26 mouse cellular contexts compared by ENCODE assay signal in genomic region chr11:116215991-116216390, GRCm38 (mm10). TPM values are rescaled to one million over a fixed set of nuclear protein-coding genes. Genes with fewer than 3 reads are reported as not detected.
DNase-seq lines count a peak whose midpoint lies in the region; ATAC-seq and TF ChIP-seq lines count a peak whose summit lies in the region.
"Had no signal": no experiment of that assay in that cellular context is flagged by ENCODE, and none has a peak within 500 bp of the region (broad histone marks: within the 10 kb centered on the region; RNA-seq: fewer than 3 reads in every experiment).

No protein-coding gene starts in this region.

- no peak for TF ChIP-seq EP300 in stomach, postnatal 0 days (optimal IDR thresholded peaks at IDR 0.05)

- no peak for ATAC-seq in kidney, embryonic 15.5 days (replicated peaks; ENCODE audit: low FRiP score)
- no peak for ATAC-seq in stomach, postnatal 0 days (ENCODE audit: low FRiP score, low TSS enrichment)
- ATAC-seq: activated CD4-positive, CD25-positive, alpha-beta regulatory T cell, adult 4 months; forebrain, embryonic 13.5 days; forebrain, embryonic 16.5 days; hindbrain, postnatal 0 days; inflammation-experienced regulatory T-cells, adult 6 months had no signal

- peaks cover 9% of the 10 kb centered on the region; the same call in 1 of the 2 replicates for H3K36me3 ChIP-seq in kidney, embryonic 15.5 days
- H3K36me3 ChIP-seq in ES-E14 (ENCODE audit: control insufficient read depth, insufficient read depth, low read length, poor library complexity, severe bottlenecking), result no peaks in the 10 kb centered on the region; the same call in 1 of the 2 replicates
- H3K36me3 ChIP-seq in stomach, postnatal 0 days (ENCODE audit: control insufficient read depth, insufficient read depth, low read length), result no peaks in the 10 kb centered on the region
- H3K36me3 ChIP-seq: forebrain, embryonic 10.5 days had no signal

- H3K9ac ChIP-seq in kidney, embryonic 15.5 days, result no peak overlapping the region
- H3K9ac ChIP-seq in ES-E14 (ENCODE audit: insufficient read depth, low read depth, low read length, poor library complexity, severe bottlenecking), result peak overlapping the region; percentile 50; the same call in 1 of the 2 replicates
- H3K9ac ChIP-seq in stomach, postnatal 0 days (ENCODE audit: low read length), result no peak overlapping the region
- H3K9ac ChIP-seq: forebrain, embryonic 13.5 days; heart, embryonic 13.5 days; hindbrain, embryonic 14.5 days had no signal

- peaks cover 26% of the 10 kb centered on the region for H3K4me1 ChIP-seq in kidney, embryonic 15.5 days
- H3K4me1 ChIP-seq in ES-E14 (ENCODE audit: control insufficient read depth in 2 of 2, insufficient read depth in 2 of 2, low read length in 2 of 2, poor library complexity in 1 of 2), result peaks cover 0 to 11% of the 10 kb centered on the region in 2 experiments; a peak in 1 of 4 replicates
- peaks cover 12% of the 10 kb centered on the region; the same call in 1 of the 2 replicates for H3K4me1 ChIP-seq in stomach, postnatal 0 days (replicated peaks; ENCODE audit: control insufficient read depth, insufficient read depth)

- no peak overlapping the region for H3K27ac ChIP-seq in kidney, embryonic 15.5 days
- H3K27ac ChIP-seq in ES-E14 (ENCODE audit: insufficient read depth, low read depth, low read length, poor library complexity, severe bottlenecking), result no peak overlapping the region
- H3K27ac ChIP-seq in stomach, postnatal 0 days (replicated peaks), result peak overlapping the region; percentile 18; the same call in 1 of the 2 replicates
- H3K27ac ChIP-seq: forebrain, embryonic 10.5 days; forebrain, embryonic 13.5 days; gastrocnemius, adult 2 months; heart, embryonic 13.5 days; hindbrain, embryonic 14.5 days; hindbrain, postnatal 0 days had no signal

- in situ Hi-C loops in ES-E14 (cut with MboI; ENCODE audit: low sequenced_read_pairs in 2 of 2, unreplicated experiment in 2 of 2), result no loop called here

- TF ChIP-seq CTCF in stomach, postnatal 0 days (IDR thresholded peaks at IDR 0.05; ENCODE audit: low read depth), result no peak

- WGBS in kidney, embryonic 15.5 days, result 79% methylated on average over 6 of the region's 6 CpGs
- 90% methylated on average over 6 of the region's 6 CpGs for WGBS in stomach, postnatal 0 days

- H3K9me3 ChIP-seq in kidney, embryonic 15.5 days (replicated peaks), result no peaks in the 10 kb centered on the region
- no peaks in the 10 kb centered on the region for H3K9me3 ChIP-seq in ES-E14 (ENCODE audit: control insufficient read depth, insufficient read depth, low read depth, low read length)
- H3K9me3 ChIP-seq in stomach, postnatal 0 days (ENCODE audit: control insufficient read depth, low read length), result no peaks in the 10 kb centered on the region
- H3K9me3 ChIP-seq: forebrain, embryonic 13.5 days; heart, embryonic 13.5 days had no signal

- DNase-seq in kidney, postnatal 10 days, result peak; percentile 3
- DNase-seq in ES-E14 (ENCODE audit: low read depth, low spot score), result no peak
- no peak for DNase-seq in stomach, postnatal 0 days (ENCODE audit: low spot score)
- DNase-seq in frontal cortex, postnatal 25 days (ENCODE audit: low spot score in 2 of 2), result no peak
- DNase-seq in urinary bladder, postnatal 25 days (ENCODE audit: low spot score), result no peak
- DNase-seq: adrenal gland, adult 8-10 months; adrenal gland, postnatal 25 days; cerebellum, adult 11-12 months; cerebellum, adult 8-10 months; cerebellum, postnatal 10 days; cerebellum, postnatal 36 days; embryo, embryonic 11 days; gastrocnemius, adult 2 months; gastrocnemius, postnatal 14 days; heart, adult 18-20 months; heart, postnatal 14 days; heart, postnatal 4 days had no signal

- H3K4me2 ChIP-seq in kidney, embryonic 15.5 days, result no peak overlapping the region
- H3K4me2 ChIP-seq in stomach, postnatal 0 days (replicated peaks; ENCODE audit: low read depth), result no peak overlapping the region
- H3K4me2 ChIP-seq: forebrain, embryonic 13.5 days; heart, embryonic 13.5 days; hindbrain, embryonic 14.5 days had no signal

- H3K27me3 ChIP-seq in kidney, embryonic 15.5 days, result peaks cover 7% of the 10 kb centered on the region
- H3K27me3 ChIP-seq in stomach, postnatal 0 days (ENCODE audit: control insufficient read depth, insufficient read depth, low read length), result no peaks in the 10 kb centered on the region

- H3K4me3 ChIP-seq in kidney, embryonic 15.5 days (replicated peaks), result no peak overlapping the region
- H3K4me3 ChIP-seq in ES-E14 (ENCODE audit: insufficient read depth in 1 of 2, low read depth in 1 of 2, low read length in 2 of 2, poor library complexity in 1 of 2, severe bottlenecking in 1 of 2), result peak overlapping the region in 1 of 2 experiments; percentile 40; a peak in 2 of 4 replicates
- H3K4me3 ChIP-seq in stomach, postnatal 0 days (ENCODE audit: low read depth, low read length), result no peak overlapping the region
- H3K4me3 ChIP-seq: forebrain, embryonic 10.5 days; forebrain, embryonic 13.5 days; gastrocnemius, adult 2 months; heart, embryonic 13.5 days had no signal

TF ChIP-seq in ES-E14, 5 proteins besides CTCF, POLR2A, EP300 and RAD21:
- TF ChIP-seq MAFK (IDR thresholded peaks at IDR 0.05; ENCODE audit: insufficient read depth, low read depth, low read length), result no peak
- no peak for TF ChIP-seq CHD2 (IDR thresholded peaks at IDR 0.05; ENCODE audit: low read depth, low read length)
TF ChIP-seq in ES-E14: peak in this region for 0.

RNA-seq across cellular contexts. Expression of gene Acox1, which starts 17.1 kb away (rescaled TPM):
- polyA plus RNA-seq in kidney, embryonic 15.5 days (2015; fragmentation: Nextera tagmentation; extraction: Ambion mirVana), result 32.6 and 35.9 TPM in 2 replicates
- 11.2 and 16.5 TPM in 2 replicates for total RNA-seq in ES-E14 (2012; rRNA removed)
- polyA plus RNA-seq in stomach, postnatal 0 days (2015; fragmentation: Nextera tagmentation; extraction: Ambion mirVana), result 207 and 211 TPM in 2 replicates

RNA-seq across cellular contexts. Expression of gene Ten1, which starts 17.3 kb away (rescaled TPM):
- 75.6 and 79.4 TPM in 2 replicates for polyA plus RNA-seq in kidney, embryonic 15.5 days (2015; fragmentation: Nextera tagmentation; extraction: Ambion mirVana)
- 17.0 and 19.1 TPM in 2 replicates for total RNA-seq in ES-E14 (2012; rRNA removed)
- polyA plus RNA-seq in stomach, postnatal 0 days (2015; fragmentation: Nextera tagmentation; extraction: Ambion mirVana), result 51.9 and 52.6 TPM in 2 replicates

RNA-seq across cellular contexts. Expression of gene Evpl, which starts 21.9 kb away (rescaled TPM):
- 2.8 and 2.9 TPM in 2 replicates for polyA plus RNA-seq in kidney, embryonic 15.5 days (2015; fragmentation: Nextera tagmentation; extraction: Ambion mirVana)
- total RNA-seq in ES-E14 (2012; rRNA removed), result 2.9 and 4.5 TPM in 2 replicates
- 26.5 and 30.1 TPM in 2 replicates for polyA plus RNA-seq in stomach, postnatal 0 days (2015; fragmentation: Nextera tagmentation; extraction: Ambion mirVana)
- polyA plus RNA-seq: activated CD4-positive, CD25-positive, alpha-beta regulatory T cell, adult 4 months; inflammation-experienced regulatory T-cells, adult 6 months had no signal

RNA-seq across cellular contexts. Expression of gene Fbf1, which starts 48.0 kb away (rescaled TPM):
- polyA plus RNA-seq in kidney, embryonic 15.5 days (2015; fragmentation: Nextera tagmentation; extraction: Ambion mirVana), result 37.4 and 41.4 TPM in 2 replicates
- 29.4 and 32.1 TPM in 2 replicates for total RNA-seq in ES-E14 (2012; rRNA removed)
- 8.0 and 8.8 TPM in 2 replicates for polyA plus RNA-seq in stomach, postnatal 0 days (2015; fragmentation: Nextera tagmentation; extraction: Ambion mirVana)

RNA-seq across cellular contexts. Expression of gene Srp68, which starts 58.0 kb away (rescaled TPM):
- polyA plus RNA-seq in kidney, embryonic 15.5 days (2015; fragmentation: Nextera tagmentation; extraction: Ambion mirVana), result 91.3 and 96.5 TPM in 2 replicates
- 33.4 and 38.2 TPM in 2 replicates for total RNA-seq in ES-E14 (2012; rRNA removed)
- polyA plus RNA-seq in stomach, postnatal 0 days (2015; fragmentation: Nextera tagmentation; extraction: Ambion mirVana), result 52.6 and 53.0 TPM in 2 replicates
